Mouse (Mus musculus) brain, embryonic 14.5 days (tissue): ENCODE data around the gene Ggt5.

Source experiments
- CTCF ChIP-seq: fragments of 200-500 bp; IDR thresholded peaks from 2 replicates; pipeline ENCODE4 v1.5.1; 2012; ENCODE audit warnings: inconsistent platforms, mild to moderate bottlenecking, moderate library complexity, borderline replicate concordance; ENCODE audit not compliant: insufficient read depth, insufficient read length; ENCODE audit errors: extremely low read depth
- POLR2A ChIP-seq: fragments of 200-500 bp; IDR thresholded peaks from 2 replicates; pipeline ENCODE4 v1.6.1; 2012; ENCODE audit warnings: mild to moderate bottlenecking, inconsistent platforms, borderline replicate concordance; ENCODE audit not compliant: poor library complexity, insufficient read depth, insufficient read length, severe bottlenecking; ENCODE audit errors: extremely low read depth

- TF ChIP-seq CTCF = no peak
- TF ChIP-seq POLR2A = no peak
Measured at GRCm38 (mm10) chr10:75610486-75610885, 21.3 kb downstream of the Ggt5 start.
